Mouse (Mus musculus) thymus, postnatal 36 days (tissue): ENCODE measurements around the gene Adamts9.

Source experiments
- DNase-seq, 2 experiments: peaks; one replicate each; pipeline ENCODE4 v3.0.0; 2022; ENCODE audit warnings: mixed read lengths in 2 of 2

Gene Adamts9

GRCm38 (mm10) chr6:92921843-92922242 is 21.4 kb downstream of the Adamts9 start:
- DNase-seq: no peak

- no peak for DNase-seq
Measured at GRCm38 (mm10) chr6:92920938-92921689, 22.2 kb downstream of the Adamts9 start.

- DNase-seq: no peak
Measured at GRCm38 (mm10) chr6:92910611-92911010, 32.7 kb downstream of the Adamts9 start.

GRCm38 (mm10) chr6:92909361-92909760 is 33.9 kb downstream of the Adamts9 start:
- no peak for DNase-seq

- DNase-seq: no peak
Measured at GRCm38 (mm10) chr6:92905922-92906321, 37.4 kb downstream of the Adamts9 start.

GRCm38 (mm10) chr6:92904491-92904890 is 38.8 kb downstream of the Adamts9 start:
- DNase-seq: no peak

- DNase-seq: no peak
Measured at GRCm38 (mm10) chr6:92904037-92904436, 39.3 kb downstream of the Adamts9 start.

- DNase-seq: no peak
Measured at GRCm38 (mm10) chr6:92891535-92891934, 51.8 kb downstream of the Adamts9 start.

GRCm38 (mm10) chr6:92883131-92883900 is 60.0 kb downstream of the Adamts9 start:
- DNase-seq: no peak

- DNase-seq: no peak
Measured at GRCm38 (mm10) chr6:92882446-92882845, 60.8 kb downstream of the Adamts9 start.

GRCm38 (mm10) chr6:92879700-92880265 is 63.5 kb downstream of the Adamts9 start:
- no peak for DNase-seq

- DNase-seq: no peak
Measured at GRCm38 (mm10) chr6:92878771-92879170, 64.5 kb downstream of the Adamts9 start.

GRCm38 (mm10) chr6:92877236-92877635 is 66.1 kb downstream of the Adamts9 start:
- no peak for DNase-seq

- DNase-seq: no peak
Measured at GRCm38 (mm10) chr6:92876121-92876520, 67.2 kb downstream of the Adamts9 start.

- no peak for DNase-seq
Measured at GRCm38 (mm10) chr6:92875340-92875739, 68.0 kb downstream of the Adamts9 start.

GRCm38 (mm10) chr6:92874854-92875253 is 68.4 kb downstream of the Adamts9 start:
- no peak for DNase-seq

- no peak for DNase-seq
Measured at GRCm38 (mm10) chr6:92872766-92873165, 70.5 kb downstream of the Adamts9 start.

GRCm38 (mm10) chr6:92871813-92872212 is 71.5 kb downstream of the Adamts9 start:
- DNase-seq: no peak

- no peak for DNase-seq
Measured at GRCm38 (mm10) chr6:92869582-92870219, 73.6 kb downstream of the Adamts9 start.

- no peak for DNase-seq
Measured at GRCm38 (mm10) chr6:92869089-92869581, 74.2 kb downstream of the Adamts9 start, which contains the start of gene Gm15737. TSS of gene Gm15737 (plus strand) at chr6:92869357.

GRCm38 (mm10) chr6:92862599-92862998 is 80.7 kb downstream of the Adamts9 start:
- no peak for DNase-seq

- DNase-seq: no peak
Measured at GRCm38 (mm10) chr6:92860285-92860912, 82.9 kb downstream of the Adamts9 start.
